Mouse (Mus musculus) skeletal muscle tissue, adult 2 months (tissue): ENCODE data around the gene Otud7b.

Source experiments
- DNase-seq: peaks from one replicate; pipeline ENCODE4 v3.0.0-alpha.2; 2012; ENCODE audit warnings: low read depth, low spot score

The Otud7b gene

DNA sequence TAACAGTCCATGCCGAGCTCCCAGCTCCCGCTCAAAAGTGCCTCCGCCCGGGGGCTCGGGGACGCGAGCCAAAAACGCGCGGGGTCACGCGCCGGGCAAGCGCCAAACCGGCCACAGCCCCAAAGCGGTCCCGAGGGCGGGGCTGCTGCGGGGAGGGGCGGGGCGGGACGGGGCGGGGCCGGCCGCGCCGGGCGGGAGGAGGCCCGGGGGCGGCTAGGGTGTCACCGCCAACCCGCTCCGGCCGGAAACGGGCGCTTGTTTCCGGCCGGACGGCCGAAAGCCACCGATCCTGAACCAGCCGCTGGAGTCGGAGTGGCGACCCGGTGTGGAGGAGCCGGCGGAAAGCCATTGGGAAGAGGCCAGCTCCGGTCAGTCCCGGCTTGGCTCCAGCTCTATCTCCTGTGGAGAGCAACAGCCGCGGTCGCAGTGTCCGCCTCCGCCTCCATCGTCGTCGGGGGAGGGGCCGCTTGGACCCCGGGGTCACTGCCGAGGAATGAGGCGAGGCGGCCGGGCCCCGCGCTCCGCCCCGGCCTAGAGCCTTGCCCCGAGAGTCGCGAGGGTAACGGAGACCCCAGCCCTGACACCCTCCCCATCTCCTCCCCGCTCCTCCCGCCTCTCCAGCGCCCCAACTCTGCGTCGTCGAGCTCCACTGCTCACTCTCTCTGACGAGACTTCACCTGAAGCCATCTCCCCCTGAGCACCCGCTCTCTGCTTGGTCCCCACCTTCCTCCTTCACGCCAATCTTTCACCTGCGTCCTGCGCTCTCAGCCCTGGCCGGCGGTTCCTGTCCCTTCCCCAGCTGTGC, at the start of gene Otud7b:
Gene Otud7b, plus strand, starts transcription at position 267 of the 805 bp plus-strand sequence.
- DNase-seq: peak; percentile 87

GRCm38 (mm10) chr3:96055294-96055693, 49.0 kb upstream of the Otud7b start:
- DNase-seq: no peak

- no peak for DNase-seq
Measured at GRCm38 (mm10) chr3:96056031-96056430, 48.3 kb upstream of the Otud7b start.

GRCm38 (mm10) chr3:96057747-96058204, 46.6 kb upstream of the Otud7b start:
- DNase-seq: peak; percentile 76

GRCm38 (mm10) chr3:96058231-96058896, 46.0 kb upstream of the Otud7b start, which contains the start of gene Vps45:
Gene Vps45, minus strand, starts transcription at chr3:96058466.
- no peak for DNase-seq

GRCm38 (mm10) chr3:96060146-96060545, 44.2 kb upstream of the Otud7b start:
- DNase-seq: no peak

DNA sequence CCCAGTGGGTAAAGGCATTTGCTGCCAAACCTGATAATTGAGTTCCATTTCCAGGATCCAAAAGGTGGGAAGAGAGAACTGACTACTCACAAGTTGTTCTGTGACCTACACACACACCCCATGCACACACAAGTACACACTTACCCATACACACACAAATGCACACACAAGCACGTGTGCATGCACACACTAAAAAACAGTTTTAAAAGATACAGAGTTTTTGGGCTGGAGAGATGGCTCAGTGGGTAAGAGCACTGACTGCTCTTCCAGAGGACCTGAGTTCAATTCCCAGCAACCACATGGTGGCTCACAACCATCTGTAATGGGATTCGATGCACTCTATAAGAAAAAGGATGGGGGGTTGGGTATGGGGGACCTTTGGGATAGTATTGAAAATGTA, 41.0 kb upstream of the Otud7b start:
- DNase-seq: no peak

GRCm38 (mm10) chr3:96064217-96064616, 40.1 kb upstream of the Otud7b start:
- DNase-seq: no peak

DNA sequence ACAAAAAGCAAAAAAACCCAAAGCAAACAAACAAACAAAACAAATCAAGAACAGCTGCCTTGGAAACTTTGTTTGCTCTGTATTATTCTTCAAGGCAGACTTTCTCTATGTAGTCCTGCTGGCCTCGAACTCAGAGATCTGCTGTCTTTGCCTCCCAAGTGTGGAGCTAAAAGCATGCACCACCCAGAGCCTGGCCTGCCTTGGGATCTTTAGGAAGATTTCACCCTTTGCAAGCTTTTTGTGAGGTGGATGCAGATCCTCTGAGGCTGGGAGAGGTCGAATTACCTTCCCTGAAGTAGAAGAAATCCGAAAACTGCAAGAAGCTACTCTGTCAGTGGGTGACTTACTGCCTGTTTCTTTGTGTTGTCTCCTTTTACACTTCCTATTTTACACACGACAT, 39.2 kb upstream of the Otud7b start:
- DNase-seq: no peak

DNA sequence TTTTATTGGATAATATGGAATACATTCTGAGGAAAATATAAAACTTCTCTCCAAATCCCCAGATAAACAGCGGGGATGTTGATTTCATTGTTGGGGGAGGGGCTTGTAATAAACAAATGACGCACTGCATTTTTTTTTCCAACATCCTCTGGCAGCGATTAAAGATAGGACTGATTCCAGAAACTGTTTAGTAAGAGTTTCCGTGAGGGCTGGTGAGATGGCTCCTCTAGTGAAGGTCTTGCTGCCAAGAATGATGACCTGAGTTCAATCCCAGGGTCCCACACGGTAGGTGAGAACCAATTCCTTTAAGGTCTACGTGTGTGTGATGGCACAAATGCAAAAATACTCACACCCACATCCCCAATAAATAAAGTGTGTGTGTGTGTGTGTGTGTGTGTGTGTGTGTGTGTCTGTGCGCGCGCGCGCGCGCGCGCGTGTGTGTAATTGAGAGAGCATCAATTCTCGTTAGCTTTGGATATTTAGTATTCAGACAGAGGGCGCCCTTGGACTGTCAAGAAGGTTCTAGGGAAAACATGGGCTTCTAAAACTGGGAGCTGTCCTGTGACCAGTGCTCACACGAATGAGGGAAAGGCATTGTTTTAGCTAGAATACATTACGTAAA, 38.5 kb upstream of the Otud7b start:
- DNase-seq: peak; percentile 52

- no peak for DNase-seq
Measured at GRCm38 (mm10) chr3:96066741-96067140, 37.6 kb upstream of the Otud7b start.

GRCm38 (mm10) chr3:96069046-96069445, 35.3 kb upstream of the Otud7b start:
- DNase-seq: no peak

GRCm38 (mm10) chr3:96069542-96069941, 34.8 kb upstream of the Otud7b start:
- no peak for DNase-seq

DNA sequence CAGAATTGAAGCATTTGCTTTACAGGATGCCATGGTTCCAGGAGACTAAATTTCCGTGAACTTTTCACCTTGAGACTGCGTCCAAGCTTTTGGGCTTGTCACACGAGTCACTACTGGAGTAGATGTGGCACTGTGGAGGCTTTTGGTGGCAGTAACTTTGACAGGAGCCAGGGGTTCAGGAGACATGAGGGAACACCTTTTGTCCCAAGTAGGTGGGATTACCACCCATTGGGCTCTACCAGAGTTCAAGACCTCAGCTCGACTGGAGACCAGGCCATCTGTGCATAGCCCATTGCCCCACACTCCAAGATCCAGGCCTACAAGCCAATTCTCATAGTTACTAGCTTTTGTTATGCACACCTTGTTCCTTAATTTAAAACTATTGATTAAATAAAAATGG, 34.1 kb upstream of the Otud7b start:
- DNase-seq: no peak

GRCm38 (mm10) chr3:96072921-96073486, 31.3 kb upstream of the Otud7b start:
- DNase-seq: no peak

- no peak for DNase-seq
Measured at GRCm38 (mm10) chr3:96078066-96078465, 26.3 kb upstream of the Otud7b start.

DNA sequence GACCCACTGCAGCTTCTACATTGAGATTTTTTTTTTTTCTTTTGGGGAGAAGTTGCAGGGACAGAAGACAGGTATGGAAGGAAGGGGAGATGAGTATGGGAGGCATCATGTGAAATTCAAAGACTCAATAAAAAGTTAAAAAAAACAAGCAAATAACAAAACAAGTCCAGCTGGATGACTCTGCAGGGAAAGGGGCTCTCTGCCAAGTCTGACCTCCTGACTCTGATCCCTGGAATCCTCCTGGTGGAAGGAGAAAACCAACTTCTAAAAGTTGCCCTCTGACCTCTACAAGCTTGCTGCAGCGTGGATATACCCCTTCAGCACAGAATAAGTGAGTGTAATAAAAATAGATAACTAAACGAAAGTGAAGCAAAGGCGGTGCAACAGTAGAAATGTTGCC, 25.6 kb upstream of the Otud7b start:
- DNase-seq: no peak

GRCm38 (mm10) chr3:96081006-96081405, 23.3 kb upstream of the Otud7b start:
- DNase-seq: no peak

DNA sequence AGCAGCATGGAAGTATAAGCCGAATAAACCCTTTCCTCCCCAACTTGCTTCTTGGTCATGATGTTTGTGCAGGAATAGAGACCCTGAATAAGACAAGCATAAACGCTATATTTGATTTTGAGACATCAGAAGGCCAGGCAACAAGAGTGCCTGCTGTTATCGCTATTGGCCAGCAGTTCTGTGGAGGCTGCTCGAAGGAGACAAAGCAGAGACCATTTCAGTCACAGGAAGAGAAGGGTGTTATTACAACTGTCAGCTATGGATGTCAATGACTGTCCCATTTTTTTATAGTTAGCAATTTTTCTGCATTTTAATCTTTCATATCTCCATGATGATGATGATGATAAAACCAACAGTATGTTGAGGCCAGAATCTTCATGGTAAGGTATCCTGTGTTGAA, 22.7 kb upstream of the Otud7b start:
- no peak for DNase-seq

GRCm38 (mm10) chr3:96082100-96082499, 22.2 kb upstream of the Otud7b start:
- no peak for DNase-seq

DNA sequence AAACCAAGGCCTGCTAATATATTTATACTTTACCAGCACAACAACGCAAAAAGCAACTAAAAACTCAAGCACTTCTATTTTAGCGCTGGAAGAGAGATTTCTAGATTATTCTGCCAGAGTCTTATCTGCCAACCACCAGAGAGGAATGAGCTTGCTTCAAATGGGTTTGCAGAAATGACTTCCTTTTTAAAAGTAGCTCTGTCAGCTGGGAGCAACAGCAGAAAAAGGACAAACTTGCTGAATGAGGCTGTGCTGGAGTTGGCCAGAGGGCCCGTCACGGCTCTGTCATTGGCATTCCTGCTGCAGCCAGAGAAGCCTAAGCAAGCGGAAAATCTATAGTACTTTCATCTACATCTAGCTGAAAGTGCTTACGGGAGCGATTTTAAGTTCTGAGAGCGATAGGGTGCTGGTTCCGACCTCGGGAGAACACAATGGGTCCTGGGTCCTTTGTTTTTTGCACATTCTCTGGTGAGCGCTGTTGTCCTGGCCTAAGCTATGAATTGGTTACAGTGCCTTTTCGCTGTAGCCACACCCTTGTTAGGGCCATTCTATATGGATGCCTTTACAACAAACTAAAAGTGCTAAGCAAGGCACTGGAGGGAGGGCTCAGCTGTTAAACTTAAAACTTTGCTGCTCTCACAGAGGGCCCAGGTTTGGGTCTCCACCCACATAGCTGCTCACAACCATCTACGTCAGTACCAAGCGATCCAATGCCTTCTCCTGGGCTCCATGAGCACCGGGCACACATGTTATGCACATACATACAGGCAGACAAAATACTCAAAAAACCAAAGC, 21.4 kb upstream of the Otud7b start:
- no peak for DNase-seq
